Mouse (Mus musculus) hindbrain, embryonic 10.5 days (tissue): ENCODE measurements around the gene Gm42791. TPM values are rescaled to one million over a fixed set of nuclear protein-coding genes. Genes with fewer than 3 reads are reported as not detected.

Experiments used
- DNase-seq: peaks from one replicate; pipeline ENCODE4 v3.0.0-alpha.2; 2017; ENCODE audit warnings: low spot score
- H3K27ac ChIP-seq: fragments of 300-500 bp; sonication (generic); 2 replicates; pipeline ENCODE4 v1.5.1; 2016; ENCODE audit warnings: mild to moderate bottlenecking, moderate library complexity
- H3K27me3 ChIP-seq: fragments of 300-500 bp; sonication (generic); 2 replicates; pipeline ENCODE4 v1.6.1; 2016; ENCODE audit warnings: mild to moderate bottlenecking; ENCODE audit not compliant: poor library complexity, insufficient read depth, severe bottlenecking
- H3K36me3 ChIP-seq: fragments of 300-500 bp; sonication (generic); 2 replicates; pipeline ENCODE4 v1.6.1; 2016; ENCODE audit warnings: mild to moderate bottlenecking, moderate library complexity
- H3K4me1 ChIP-seq: fragments of 300-500 bp; sonication (generic); replicated peaks from 2 replicates; pipeline ENCODE4 v1.6.1; 2016; ENCODE audit warnings: mild to moderate bottlenecking
- H3K4me3 ChIP-seq: fragments of 300-500 bp; sonication (generic); 2 replicates; pipeline ENCODE4 v1.5.1; 2016; ENCODE audit warnings: mild to moderate bottlenecking, moderate library complexity
- H3K9me3 ChIP-seq: fragments of 300-500 bp; sonication (generic); 2 replicates; pipeline ENCODE4 v1.6.1; 2016; ENCODE audit warnings: mild to moderate bottlenecking, moderate library complexity
- WGBS: fragments of 180-500 bp; shearing (Covaris S2); methylation state at CpG from one replicate; pipeline ENCODE4 v1.1.7; 2016; 5-methylcytosine and 5-hydroxymethylcytosine counted together
- polyA plus RNA-seq: library from polyadenylated mRNA; unstranded; fragments of >200 nt; fragmentation: Nextera tagmentation; extraction: Ambion mirVana; gene quantifications from 2 replicates; pipeline ENCODE4 v1.2.1, GENCODE M21; 2016

Gm42791 gene
- polyA plus RNA-seq, 1 experiment from 2014 or later = 3.8 TPM

DNA sequence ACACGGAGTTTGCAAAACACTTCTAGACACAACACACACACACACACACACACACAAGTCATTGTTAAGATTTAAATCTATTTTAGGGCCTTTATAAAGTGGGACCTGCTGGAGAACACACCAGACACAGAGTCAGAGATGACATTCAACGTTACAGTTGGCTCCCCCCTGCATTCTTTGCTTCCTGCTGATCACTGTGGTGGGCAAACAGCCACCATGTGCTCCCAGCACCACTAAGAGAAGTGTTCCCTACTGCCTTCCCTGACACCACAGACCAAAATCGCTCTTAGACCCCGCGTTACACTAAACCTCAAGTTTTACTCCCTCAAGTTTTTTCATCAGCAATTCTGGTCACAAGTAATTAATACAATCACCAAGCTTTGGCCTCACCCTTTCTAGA, 26.8 kb downstream of the Gm42791 start:
- H3K27me3 ChIP-seq = no peaks in the 10 kb centered on the region
- H3K36me3 ChIP-seq = no peaks in the 10 kb centered on the region
- WGBS = 77% methylated on average over 5 of the region's 5 CpGs
- no peak overlapping the region for H3K4me3 ChIP-seq
- H3K9me3 ChIP-seq = no peaks in the 10 kb centered on the region
- peaks cover 38% of the 10 kb centered on the region for H3K4me1 ChIP-seq
- DNase-seq = no peak
- H3K27ac ChIP-seq = no peak overlapping the region

- H3K9me3 ChIP-seq = no peaks in the 10 kb centered on the region
- no peak overlapping the region for H3K4me3 ChIP-seq
- H3K36me3 ChIP-seq = no peaks in the 10 kb centered on the region
- H3K4me1 ChIP-seq = peaks cover 32% of the 10 kb centered on the region
- DNase-seq = no peak
- WGBS = 71% methylated on average over 6 of the region's 6 CpGs
- H3K27ac ChIP-seq = no peak overlapping the region; the same call in 1 of the 2 replicates
- H3K27me3 ChIP-seq = no peaks in the 10 kb centered on the region
Measured at GRCm38 (mm10) chr5:148966395-148966794, 28.6 kb downstream of the Gm42791 start.

- WGBS = 50% methylated on average over 13 of the region's 13 CpGs
- peak overlapping the region; percentile 59; the same call in 1 of the 2 replicates for H3K27ac ChIP-seq
- H3K9me3 ChIP-seq = no peaks in the 10 kb centered on the region
- H3K4me3 ChIP-seq = no peak overlapping the region
- no peak for DNase-seq
- H3K4me1 ChIP-seq = peaks cover 32% of the 10 kb centered on the region
- no peaks in the 10 kb centered on the region for H3K36me3 ChIP-seq
- no peaks in the 10 kb centered on the region for H3K27me3 ChIP-seq
Measured at GRCm38 (mm10) chr5:148965691-148966333, 29.1 kb downstream of the Gm42791 start.

DNA sequence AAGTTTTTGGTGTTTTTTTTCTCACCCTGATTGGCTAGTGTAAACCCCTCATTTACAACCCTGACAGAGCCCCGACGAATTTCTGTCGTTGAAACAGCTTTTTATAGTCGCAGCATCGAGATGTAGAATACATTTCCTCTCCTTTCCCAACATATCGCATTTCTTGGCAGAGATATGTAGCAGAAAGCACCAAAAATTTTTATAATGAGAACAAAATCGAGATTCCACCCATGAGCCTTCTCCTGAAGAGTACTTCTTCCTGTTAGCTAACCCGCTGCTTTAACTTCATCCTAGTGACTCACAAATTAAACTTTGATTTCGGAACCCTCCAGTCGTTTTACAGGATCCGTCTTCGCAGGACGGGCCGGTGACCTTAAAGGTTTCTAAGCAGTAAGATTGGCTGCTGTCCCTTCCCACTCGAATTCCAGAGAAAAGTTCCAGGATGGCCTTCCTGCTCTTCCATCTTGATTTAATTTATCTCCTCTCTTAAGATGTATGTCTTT, 29.8 kb downstream of the Gm42791 start:
- H3K27ac ChIP-seq = 0 out of 2 replicates have a peak overlapping the region, but pooled peaks have one; percentile 59
- H3K4me1 ChIP-seq = peaks cover 35% of the 10 kb centered on the region
- H3K27me3 ChIP-seq = peaks cover 4% of the 10 kb centered on the region
- no peak overlapping the region for H3K4me3 ChIP-seq
- H3K36me3 ChIP-seq = no peaks in the 10 kb centered on the region
- H3K9me3 ChIP-seq = no peaks in the 10 kb centered on the region
- 76% methylated on average over 15 of the region's 15 CpGs for WGBS
- no peak for DNase-seq

- 79% methylated on average over 1 of the region's 1 CpGs for WGBS
- Histone ChIP-seq H3K9me3 (no peaks in the 10 kb centered on the region), H3K27ac (no peak overlapping the region), H3K36me3 (no peaks in the 10 kb centered on the region), H3K4me1 (peaks cover 36% of the 10 kb centered on the region), H3K4me3 (no peak overlapping the region), H3K27me3 (peaks cover 4% of the 10 kb centered on the region)
- no peak for DNase-seq
Measured at GRCm38 (mm10) chr5:148964251-148964650, 30.7 kb downstream of the Gm42791 start.

DNA sequence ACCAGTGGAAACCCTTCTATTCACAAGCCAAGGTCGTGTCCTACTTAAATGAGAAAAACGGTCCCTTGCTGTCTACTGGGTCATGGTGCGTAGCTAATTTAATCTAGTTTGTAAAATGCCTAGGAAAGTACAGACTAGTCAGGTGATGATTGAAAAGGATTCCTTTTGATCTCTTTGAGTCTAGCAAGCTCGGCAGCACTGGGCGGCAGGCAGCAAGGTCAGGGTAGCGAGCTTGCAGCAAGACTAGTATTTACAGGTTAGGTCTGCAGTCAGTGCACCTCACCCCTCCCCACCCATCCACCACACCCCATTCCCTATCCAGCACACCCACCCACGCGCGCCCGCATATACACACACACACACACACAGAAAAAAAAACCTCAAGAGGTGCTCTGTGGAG, 34.7 kb downstream of the Gm42791 start:
- peaks cover 19% of the 10 kb centered on the region for H3K4me1 ChIP-seq
- H3K4me3 ChIP-seq = peak overlapping the region; percentile 61; the same call in 1 of the 2 replicates
- no peak for DNase-seq
- H3K27ac ChIP-seq = no peak overlapping the region
- H3K9me3 ChIP-seq = no peaks in the 10 kb centered on the region
- no peaks in the 10 kb centered on the region for H3K36me3 ChIP-seq
- 71% methylated on average over 10 of the region's 10 CpGs for WGBS
- peaks cover 4% of the 10 kb centered on the region for H3K27me3 ChIP-seq

GRCm38 (mm10) chr5:148959068-148959990, 35.6 kb downstream of the Gm42791 start:
- no peaks in the 10 kb centered on the region for H3K36me3 ChIP-seq
- DNase-seq = peak; percentile 49
- 2% methylated on average over 39 of the region's 39 CpGs for WGBS
- H3K4me3 ChIP-seq = peak overlapping the region; percentile 61
- peak overlapping the region; percentile 81 for H3K27ac ChIP-seq
- peaks cover 19% of the 10 kb centered on the region for H3K4me1 ChIP-seq
- no peaks in the 10 kb centered on the region for H3K9me3 ChIP-seq
- H3K27me3 ChIP-seq = peaks cover 4% of the 10 kb centered on the region

DNA sequence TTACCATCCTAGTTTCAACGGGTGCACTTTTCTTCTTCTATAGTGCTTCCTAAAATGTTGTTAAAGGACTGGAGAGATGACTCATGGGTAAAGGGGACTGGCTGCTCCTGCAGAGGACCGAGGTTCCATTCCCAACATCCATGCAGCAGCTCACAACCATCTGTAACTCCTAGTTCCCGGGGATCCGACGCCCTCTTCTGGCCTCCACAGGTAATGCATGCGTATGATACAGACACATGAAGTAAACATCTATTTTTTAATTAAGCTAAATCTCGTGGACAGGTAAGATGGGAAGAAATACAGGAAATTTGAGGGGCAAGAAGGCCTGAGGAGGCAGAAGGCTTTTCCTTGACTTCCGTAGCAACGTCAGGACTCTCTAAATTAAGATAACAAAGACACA, 36.6 kb downstream of the Gm42791 start:
- 38% methylated on average over 9 of the region's 9 CpGs for WGBS
- DNase-seq = no peak

GRCm38 (mm10) chr5:148956898-148957535, 37.9 kb downstream of the Gm42791 start:
- Histone ChIP-seq H3K4me3 (no peak overlapping the region), H3K36me3 (no peaks in the 10 kb centered on the region), H3K27me3 (peaks cover 4% of the 10 kb centered on the region), H3K27ac (no peak overlapping the region), H3K9me3 (no peaks in the 10 kb centered on the region), H3K4me1 (peaks cover 19% of the 10 kb centered on the region)
- 68% methylated on average over 9 of the region's 9 CpGs for WGBS
- no peak for DNase-seq

More for the DNA sequence above, 36.6 kb downstream of the Gm42791 start:
- no peak overlapping the region for H3K27ac ChIP-seq
- no peaks in the 10 kb centered on the region for H3K9me3 ChIP-seq
- no peaks in the 10 kb centered on the region for H3K36me3 ChIP-seq
- peaks cover 4% of the 10 kb centered on the region for H3K27me3 ChIP-seq
- H3K4me1 ChIP-seq = peaks cover 19% of the 10 kb centered on the region
- H3K4me3 ChIP-seq = no peak overlapping the region

- Histone ChIP-seq H3K4me3 (no peak overlapping the region), H3K4me1 (peaks cover 19% of the 10 kb centered on the region), H3K27ac (no peak overlapping the region), H3K36me3 (no peaks in the 10 kb centered on the region), H3K27me3 (peaks cover 4% of the 10 kb centered on the region), H3K9me3 (no peaks in the 10 kb centered on the region)
- 82% methylated on average over 9 of the region's 9 CpGs for WGBS
- DNase-seq = no peak
Measured at GRCm38 (mm10) chr5:148956091-148956490, 38.9 kb downstream of the Gm42791 start.

GRCm38 (mm10) chr5:148955575-148955974, 39.4 kb downstream of the Gm42791 start:
- H3K9me3 ChIP-seq = no peaks in the 10 kb centered on the region
- H3K36me3 ChIP-seq = no peaks in the 10 kb centered on the region
- H3K27ac ChIP-seq = no peak overlapping the region
- no peak overlapping the region for H3K4me3 ChIP-seq
- peaks cover 19% of the 10 kb centered on the region for H3K4me1 ChIP-seq
- peaks cover 3% of the 10 kb centered on the region for H3K27me3 ChIP-seq
- DNase-seq = no peak
- WGBS = 91% methylated on average over 6 of the region's 6 CpGs

DNA sequence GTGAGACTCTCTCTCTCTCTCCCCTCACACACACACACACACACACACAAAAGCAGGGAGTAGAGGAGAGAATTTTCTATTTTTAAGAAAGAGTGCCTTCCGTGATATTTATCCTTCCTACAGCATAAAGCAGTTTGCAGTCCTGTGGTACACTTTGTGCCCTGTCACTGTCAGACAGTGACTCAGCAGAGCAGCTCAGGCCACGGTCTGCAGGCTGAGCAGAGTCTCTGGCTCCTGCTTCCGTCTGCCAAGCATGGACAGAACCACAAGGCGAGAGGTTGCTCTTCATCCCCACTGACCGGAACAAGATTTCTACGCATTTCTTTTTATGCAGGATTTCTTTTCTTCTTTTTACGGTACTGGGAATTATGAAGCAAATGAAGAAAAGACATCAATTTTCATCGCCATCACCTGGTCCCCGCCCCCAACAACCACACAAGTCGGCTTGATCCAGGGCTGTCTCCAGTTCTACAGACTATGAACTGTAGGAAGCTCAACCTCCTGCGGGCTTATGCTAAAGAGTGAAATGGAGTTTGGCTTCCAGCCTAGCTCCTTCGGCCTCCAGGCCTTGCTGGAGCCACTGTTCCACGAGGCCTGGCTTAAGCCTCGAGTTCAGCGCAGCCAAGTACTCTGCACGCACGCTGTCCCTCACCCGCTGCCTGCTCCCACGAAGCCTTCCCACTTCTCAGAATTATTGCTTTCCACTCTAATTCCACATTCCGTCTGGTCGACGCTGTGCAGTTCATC, 40.5 kb downstream of the Gm42791 start:
- Histone ChIP-seq H3K27me3 (no peaks in the 10 kb centered on the region), H3K36me3 (no peaks in the 10 kb centered on the region), H3K4me3 (no peak overlapping the region), H3K4me1 (peaks cover 9% of the 10 kb centered on the region), H3K9me3 (no peaks in the 10 kb centered on the region), H3K27ac (no peak overlapping the region)
- no peak for DNase-seq
- WGBS = 84% methylated on average over 22 of the region's 22 CpGs
